Mouse (Mus musculus): ENCODE measurements around the gene Ssbp2. TPM values are rescaled to one million over a fixed set of nuclear protein-coding genes. Genes with fewer than 3 reads are reported as not detected.
A peak's percentile ranks its signal among the peaks of the same experiment; 100 is the strongest.

Gene Ssbp2
- polyA plus RNA-seq, 1 experiment from 2014 or later, result 119 TPM

GRCm38 (mm10) chr13:91471980-91472379, 11.9 kb downstream of the Ssbp2 start:
- no peak for ATAC-seq (ENCODE audit: insufficient read depth, low FRiP score)
- H3K27ac ChIP-seq (ENCODE audit: low read length), result no peak overlapping the region
- 0 out of 2 replicates have a peak, but pooled peaks cover 6% of the 10 kb centered on the region for H3K4me1 ChIP-seq (ENCODE audit: control insufficient read depth, insufficient read depth, low read length)
- peaks cover 3% of the 10 kb centered on the region; the same call in 1 of the 2 replicates for H3K9me3 ChIP-seq (replicated peaks; ENCODE audit: control insufficient read depth, low read length)
- no peaks in the 10 kb centered on the region for H3K36me3 ChIP-seq (ENCODE audit: control insufficient read depth, insufficient read depth, low read length)
- H3K4me2 ChIP-seq (ENCODE audit: low read depth, low read length), result no peak overlapping the region
- no peak overlapping the region for H3K9ac ChIP-seq (ENCODE audit: low read length)
- 81% methylated on average over 2 of the region's 2 CpGs for WGBS
- no peak overlapping the region for H3K4me3 ChIP-seq (replicated peaks; ENCODE audit: low read length)
- H3K27me3 ChIP-seq (ENCODE audit: control insufficient read depth, insufficient read depth, low read length), result no peaks in the 10 kb centered on the region

GRCm38 (mm10) chr13:91473527-91473926, 13.4 kb downstream of the Ssbp2 start:
- H3K36me3 ChIP-seq (ENCODE audit: control insufficient read depth, insufficient read depth, low read length), result no peaks in the 10 kb centered on the region
- H3K9ac ChIP-seq (ENCODE audit: low read length), result no peak overlapping the region
- WGBS, result 54% methylated on average over 6 of the region's 6 CpGs
- H3K4me1 ChIP-seq (ENCODE audit: control insufficient read depth, insufficient read depth, low read length), result peaks cover 15% of the 10 kb centered on the region
- no peak overlapping the region for H3K4me2 ChIP-seq (ENCODE audit: low read depth, low read length)
- peaks cover 3% of the 10 kb centered on the region; the same call in 1 of the 2 replicates for H3K9me3 ChIP-seq (replicated peaks; ENCODE audit: control insufficient read depth, low read length)
- no peak overlapping the region for H3K27ac ChIP-seq (ENCODE audit: low read length)
- no peak for ATAC-seq (ENCODE audit: insufficient read depth, low FRiP score)
- H3K4me3 ChIP-seq (replicated peaks; ENCODE audit: low read length), result no peak overlapping the region
- no peaks in the 10 kb centered on the region for H3K27me3 ChIP-seq (ENCODE audit: control insufficient read depth, insufficient read depth, low read length)

GRCm38 (mm10) chr13:91474027-91474426, 13.9 kb downstream of the Ssbp2 start:
- H3K4me1 ChIP-seq (ENCODE audit: control insufficient read depth, insufficient read depth, low read length), result peaks cover 15% of the 10 kb centered on the region
- no peak overlapping the region for H3K4me3 ChIP-seq (replicated peaks; ENCODE audit: low read length)
- H3K27ac ChIP-seq (ENCODE audit: low read length), result no peak overlapping the region
- no peaks in the 10 kb centered on the region for H3K36me3 ChIP-seq (ENCODE audit: control insufficient read depth, insufficient read depth, low read length)
- 28% methylated on average over 1 of the region's 1 CpGs for WGBS
- H3K27me3 ChIP-seq (ENCODE audit: control insufficient read depth, insufficient read depth, low read length), result no peaks in the 10 kb centered on the region
- H3K9ac ChIP-seq (ENCODE audit: low read length), result no peak overlapping the region
- no peak for ATAC-seq (ENCODE audit: insufficient read depth, low FRiP score)
- no peak overlapping the region for H3K4me2 ChIP-seq (ENCODE audit: low read depth, low read length)
- H3K9me3 ChIP-seq (replicated peaks; ENCODE audit: control insufficient read depth, low read length), result peaks cover 3% of the 10 kb centered on the region; the same call in 1 of the 2 replicates

- Histone ChIP-seq H3K36me3 (ENCODE audit: control insufficient read depth, insufficient read depth, low read length) (no peaks in the 10 kb centered on the region), H3K4me3 (replicated peaks; ENCODE audit: low read length) (no peak overlapping the region), H3K27me3 (ENCODE audit: control insufficient read depth, insufficient read depth, low read length) (no peaks in the 10 kb centered on the region), H3K9me3 (replicated peaks; ENCODE audit: control insufficient read depth, low read length) (peaks cover 3% of the 10 kb centered on the region; the same call in 1 of the 2 replicates), H3K9ac (ENCODE audit: low read length) (no peak overlapping the region), H3K4me1 (ENCODE audit: control insufficient read depth, insufficient read depth, low read length) (peaks cover 15% of the 10 kb centered on the region), H3K4me2 (ENCODE audit: low read depth, low read length) (no peak overlapping the region), H3K27ac (ENCODE audit: low read length) (no peak overlapping the region)
- ATAC-seq (ENCODE audit: insufficient read depth, low FRiP score), result no peak
Measured at GRCm38 (mm10) chr13:91475888-91476287, 15.8 kb downstream of the Ssbp2 start.

- no peak for ATAC-seq (ENCODE audit: insufficient read depth, low FRiP score)
- Histone ChIP-seq H3K27ac (ENCODE audit: low read length) (no peak overlapping the region), H3K4me1 (ENCODE audit: control insufficient read depth, insufficient read depth, low read length) (peaks cover 15% of the 10 kb centered on the region), H3K9me3 (replicated peaks; ENCODE audit: control insufficient read depth, low read length) (peaks cover 3% of the 10 kb centered on the region; the same call in 1 of the 2 replicates), H3K9ac (ENCODE audit: low read length) (no peak overlapping the region), H3K27me3 (ENCODE audit: control insufficient read depth, insufficient read depth, low read length) (no peaks in the 10 kb centered on the region), H3K4me3 (replicated peaks; ENCODE audit: low read length) (no peak overlapping the region), H3K4me2 (ENCODE audit: low read depth, low read length) (no peak overlapping the region), H3K36me3 (ENCODE audit: control insufficient read depth, insufficient read depth, low read length) (no peaks in the 10 kb centered on the region)
- 94% methylated on average over 1 of the region's 1 CpGs for WGBS
Measured at GRCm38 (mm10) chr13:91476596-91477100, 16.6 kb downstream of the Ssbp2 start.

GRCm38 (mm10) chr13:91478011-91478410, 17.9 kb downstream of the Ssbp2 start:
- Histone ChIP-seq H3K9me3 (replicated peaks; ENCODE audit: control insufficient read depth, low read length) (peaks cover 3% of the 10 kb centered on the region; the same call in 1 of the 2 replicates), H3K9ac (ENCODE audit: low read length) (no peak overlapping the region), H3K4me2 (ENCODE audit: low read depth, low read length) (no peak overlapping the region), H3K4me3 (replicated peaks; ENCODE audit: low read length) (no peak overlapping the region), H3K27ac (ENCODE audit: low read length) (no peak overlapping the region; the same call in 1 of the 2 replicates), H3K4me1 (ENCODE audit: control insufficient read depth, insufficient read depth, low read length) (peaks cover 15% of the 10 kb centered on the region), H3K36me3 (ENCODE audit: control insufficient read depth, insufficient read depth, low read length) (no peaks in the 10 kb centered on the region), H3K27me3 (ENCODE audit: control insufficient read depth, insufficient read depth, low read length) (no peaks in the 10 kb centered on the region)
- ATAC-seq (ENCODE audit: insufficient read depth, low FRiP score), result peak; percentile 66; the same call in 1 of the 2 replicates
- WGBS, result 12% methylated on average over 4 of the region's 4 CpGs

- 63% methylated on average over 1 of the region's 1 CpGs for WGBS
- Histone ChIP-seq H3K9ac (ENCODE audit: low read length) (no peak overlapping the region), H3K36me3 (ENCODE audit: control insufficient read depth, insufficient read depth, low read length) (no peaks in the 10 kb centered on the region), H3K9me3 (replicated peaks; ENCODE audit: control insufficient read depth, low read length) (no peaks in the 10 kb centered on the region), H3K27me3 (ENCODE audit: control insufficient read depth, insufficient read depth, low read length) (no peaks in the 10 kb centered on the region), H3K4me2 (ENCODE audit: low read depth, low read length) (no peak overlapping the region), H3K4me3 (replicated peaks; ENCODE audit: low read length) (no peak overlapping the region), H3K4me1 (ENCODE audit: control insufficient read depth, insufficient read depth, low read length) (peaks cover 2% of the 10 kb centered on the region; the same call in 1 of the 2 replicates), H3K27ac (ENCODE audit: low read length) (no peak overlapping the region)
- no peak for ATAC-seq (ENCODE audit: insufficient read depth, low FRiP score)
Measured at GRCm38 (mm10) chr13:91484303-91484702, 24.2 kb downstream of the Ssbp2 start.

- Histone ChIP-seq H3K9ac (ENCODE audit: low read length) (no peak overlapping the region), H3K4me1 (ENCODE audit: control insufficient read depth, insufficient read depth, low read length) (peaks cover 2% of the 10 kb centered on the region; the same call in 1 of the 2 replicates), H3K27ac (ENCODE audit: low read length) (no peak overlapping the region), H3K27me3 (ENCODE audit: control insufficient read depth, insufficient read depth, low read length) (no peaks in the 10 kb centered on the region), H3K4me3 (replicated peaks; ENCODE audit: low read length) (no peak overlapping the region), H3K4me2 (ENCODE audit: low read depth, low read length) (no peak overlapping the region), H3K36me3 (ENCODE audit: control insufficient read depth, insufficient read depth, low read length) (no peaks in the 10 kb centered on the region), H3K9me3 (replicated peaks; ENCODE audit: control insufficient read depth, low read length) (no peaks in the 10 kb centered on the region)
- no peak for ATAC-seq (ENCODE audit: insufficient read depth, low FRiP score)
- WGBS, result 78% methylated on average over 4 of the region's 4 CpGs
Measured at GRCm38 (mm10) chr13:91492133-91492532, 32.0 kb downstream of the Ssbp2 start.

GRCm38 (mm10) chr13:91497055-91497454, 37.0 kb downstream of the Ssbp2 start:
- WGBS, result 35% methylated on average over 3 of the region's 3 CpGs
- no peak overlapping the region for H3K9ac ChIP-seq (ENCODE audit: low read length)
- no peaks in the 10 kb centered on the region for H3K4me1 ChIP-seq (ENCODE audit: control insufficient read depth, insufficient read depth, low read length)
- H3K27ac ChIP-seq (ENCODE audit: low read length), result no peak overlapping the region
- no peak overlapping the region for H3K4me2 ChIP-seq (ENCODE audit: low read depth, low read length)
- H3K9me3 ChIP-seq (replicated peaks; ENCODE audit: control insufficient read depth, low read length), result no peaks in the 10 kb centered on the region
- no peaks in the 10 kb centered on the region for H3K27me3 ChIP-seq (ENCODE audit: control insufficient read depth, insufficient read depth, low read length)
- H3K36me3 ChIP-seq (ENCODE audit: control insufficient read depth, insufficient read depth, low read length), result no peaks in the 10 kb centered on the region
- ATAC-seq (ENCODE audit: insufficient read depth, low FRiP score), result no peak
- H3K4me3 ChIP-seq (replicated peaks; ENCODE audit: low read length), result no peak overlapping the region

All from stomach, embryonic 16.5 days (tissue).